Comparison of ENCODE assay signal across 9 mouse cellular contexts in the genomic region with DNA sequence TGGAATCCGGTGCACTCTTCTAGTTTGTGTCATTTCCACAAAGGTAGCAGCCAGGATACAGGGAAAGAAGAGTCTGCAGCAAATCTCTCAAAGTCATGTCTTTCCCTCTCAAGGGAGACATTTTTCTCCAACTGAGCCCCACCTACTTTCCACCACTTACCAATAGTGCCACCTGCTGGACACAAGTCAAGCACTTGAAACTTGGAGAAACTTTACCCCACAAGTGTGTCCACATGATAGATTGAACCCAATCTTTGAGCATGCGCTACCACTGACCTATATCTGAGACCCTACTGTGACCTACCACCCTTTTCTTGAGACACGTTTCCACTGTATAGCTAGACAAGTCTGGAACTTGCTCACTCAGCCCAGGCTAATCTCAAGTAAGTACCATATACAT. TPM values are rescaled to one million over a fixed set of nuclear protein-coding genes. Genes with fewer than 3 reads are reported as not detected.
DNase-seq lines count a peak whose midpoint lies in the region; ATAC-seq and TF ChIP-seq lines count a peak whose summit lies in the region.
"Had no signal": no experiment of that assay in that cellular context is flagged by ENCODE, and none has a peak within 500 bp of the region (broad histone marks: within the 10 kb centered on the region; RNA-seq: fewer than 3 reads in every experiment).

No protein-coding gene starts in this region.

- H3K36me3 ChIP-seq in heart, adult 2 months (ENCODE audit: control insufficient read depth, insufficient read depth, low read length), result no peaks in the 10 kb centered on the region; the same call in 1 of the 2 replicates
- H3K36me3 ChIP-seq in heart, embryonic 11.5 days (ENCODE audit: control insufficient read depth, insufficient read depth, low read length), result peaks cover 30% of the 10 kb centered on the region

- no peak for ATAC-seq in heart, embryonic 11.5 days (replicated peaks; ENCODE audit: insufficient number of reproducible peaks, low FRiP score, low TSS enrichment)

- no peaks in the 10 kb centered on the region for H3K4me1 ChIP-seq in heart, adult 2 months (ENCODE audit: control insufficient read depth, insufficient read depth, low read length)
- peaks cover 4% of the 10 kb centered on the region; the same call in 1 of the 2 replicates for H3K4me1 ChIP-seq in heart, embryonic 11.5 days (ENCODE audit: control insufficient read depth, insufficient read depth, low read length)

- no peaks in the 10 kb centered on the region for H3K9me3 ChIP-seq in heart, embryonic 11.5 days (replicated peaks; ENCODE audit: control insufficient read depth, low read length)

- H3K4me2 ChIP-seq in heart, embryonic 11.5 days, result no peak overlapping the region
- H3K4me2 ChIP-seq: limb, embryonic 13.5 days had no signal

- no peak for TF ChIP-seq POLR2A in heart, adult 2 months (IDR thresholded peaks at IDR 0.05; ENCODE audit: insufficient read depth, low read depth, low read length)

- H3K27me3 ChIP-seq in heart, adult 2 months (ENCODE audit: control insufficient read depth, insufficient read depth, low read length), result no peaks in the 10 kb centered on the region
- no peaks in the 10 kb centered on the region for H3K27me3 ChIP-seq in heart, embryonic 11.5 days (ENCODE audit: control insufficient read depth, insufficient read depth, low read length)
- H3K27me3 ChIP-seq: limb, embryonic 13.5 days had no signal

- DNase-seq in heart, adult 2 months, result peak in 1 of 2 experiments; percentile 24
- peak; percentile 82 for DNase-seq in A20 (ENCODE audit: low read depth, low spot score)
- peak; percentile 90 for DNase-seq in R1 (ENCODE audit: low read depth, low spot score)
- DNase-seq in induced T-regulatory cell, adult 2 months (ENCODE audit: low read depth), result peak; percentile 85
- peak; percentile 13 for DNase-seq in retina, adult 2 months (ENCODE audit: low read depth, low spot score)
- no peak for DNase-seq in ovary, postnatal 14 days (ENCODE audit: low spot score)
- DNase-seq in gastrocnemius, postnatal 10 days, result no peak

- no peak for TF ChIP-seq EP300 in heart, adult 2 months (IDR thresholded peaks at IDR 0.05; ENCODE audit: insufficient read depth, low read depth, low read length)

- peaks cover 3% of the 10 kb centered on the region; the same call in 1 of the 2 replicates for H3K79me2 ChIP-seq in heart, adult 2 months (replicated peaks; ENCODE audit: control insufficient read depth, insufficient read depth, low read length)

- no peak overlapping the region for H3K4me3 ChIP-seq in heart, adult 2 months
- H3K4me3 ChIP-seq in heart, embryonic 11.5 days (ENCODE audit: low read depth, low read length), result no peak overlapping the region
- H3K4me3 ChIP-seq: limb, embryonic 13.5 days had no signal

- H3K9ac ChIP-seq in heart, adult 2 months (ENCODE audit: low read depth, low read length), result no peak overlapping the region
- H3K9ac ChIP-seq in heart, embryonic 11.5 days (ENCODE audit: low read depth, low read length), result no peak overlapping the region
- H3K9ac ChIP-seq: limb, embryonic 13.5 days had no signal

- WGBS in heart, adult 2 months, result 43% methylated on average over 3 of the region's 3 CpGs
- 44% methylated on average over 3 of the region's 3 CpGs for whole genome bisulfite sequencing in heart, embryonic 11.5 days (ENCODE audit: insufficient replicate concordance)

- intact Hi-C loops in heart, adult 2 months (cut with DNase I), result no loop called here

- H3K27ac ChIP-seq in heart, adult 2 months, result no peak overlapping the region
- no peak overlapping the region for H3K27ac ChIP-seq in heart, embryonic 11.5 days (ENCODE audit: low read depth, low read length)
- H3K27ac ChIP-seq: limb, embryonic 13.5 days had no signal

- peak; percentile 76 for TF ChIP-seq CTCF in heart, adult 2 months (IDR thresholded peaks at IDR 0.05)

RNA-seq across cellular contexts. Expression of gene Pdcd2l, which starts 1.9 kb away (rescaled TPM):
- 10 to 100 TPM; 14.8 to 20.6 TPM for total RNA-seq in heart, adult 2 months (2021)
- 18.8 and 30.0 TPM in 2 replicates for polyA plus RNA-seq in heart, adult 2 months (2012; rRNA removed)
- polyA plus RNA-seq in heart, embryonic 11.5 days (2014; fragmentation: Nextera tagmentation; extraction: Ambion mirVana), result 46.7 and 49.7 TPM in 2 replicates
- 10 to 100 TPM; 19.5 to 23.2 TPM for total RNA-seq in gastrocnemius, postnatal 10 days (2021)

RNA-seq across cellular contexts. Expression of gene Uba2, which starts 28.9 kb away (rescaled TPM):
- 10 to 100 TPM; 29.9 to 32.9 TPM for total RNA-seq in heart, adult 2 months (2021)
- 19.5 and 38.6 TPM in 2 replicates for polyA plus RNA-seq in heart, adult 2 months (2012; rRNA removed)
- 125 and 128 TPM in 2 replicates for polyA plus RNA-seq in heart, embryonic 11.5 days (2014; fragmentation: Nextera tagmentation; extraction: Ambion mirVana)
- 10 to 100 TPM; 47.2 to 55.3 TPM for total RNA-seq in gastrocnemius, postnatal 10 days (2021)

RNA-seq across cellular contexts. Expression of gene Gpi1, which starts 31.8 kb away (rescaled TPM):
- total RNA-seq in heart, adult 2 months (2021), result 100 to 1,000 TPM; 480 to 591 TPM
- 442 and 488 TPM in 2 replicates for polyA plus RNA-seq in heart, adult 2 months (2012; rRNA removed)
- polyA plus RNA-seq in heart, embryonic 11.5 days (2014; fragmentation: Nextera tagmentation; extraction: Ambion mirVana), result 798 and 824 TPM in 2 replicates
- 100 to 1,000 TPM; 954 to 962 TPM for total RNA-seq in gastrocnemius, postnatal 10 days (2021)

RNA-seq across cellular contexts. Expression of gene Gm6096, which starts 52.5 kb away (rescaled TPM):
- not detected for total RNA-seq in heart, adult 2 months (2021)
- not detected in 2 replicates for polyA plus RNA-seq in heart, adult 2 months (2012; rRNA removed)
- polyA plus RNA-seq in heart, embryonic 11.5 days (2014; fragmentation: Nextera tagmentation; extraction: Ambion mirVana), result 0.80 and 1.2 TPM in 2 replicates
- total RNA-seq in gastrocnemius, postnatal 10 days (2021), result not detected

Comparison
In these comparisons a context has a peak if more than half of its experiments do, and no peak if none do; other contexts are left out.
1. DNase-seq: peak in A20 (single experiment), R1 (single experiment), induced T-regulatory cell, adult 2 months (single experiment) and retina, adult 2 months (single experiment); none in ovary, postnatal 14 days (single experiment) and gastrocnemius, postnatal 10 days (single experiment).